Mouse (Mus musculus) heart, postnatal 0 days (tissue): ENCODE measurements at regions not wholly inside any gene's neighbourhood (a gene's known extent, or its start where the extent isn't known, plus 50 kb on each side); places are given as distances from the start of the nearest gene placed in this dataset.

ENCODE experiments used
- ATAC-seq: fragments of 200-750 bp; cut with Nextera tagmentation; 2 replicates; pipeline ENCODE4 v1.8.0; 2017; ENCODE audit warnings: low read depth, moderate number of reproducible peaks, moderate library complexity; ENCODE audit not compliant: insufficient read depth
- DNase-seq: peaks from one replicate; pipeline ENCODE4 v3.0.0-alpha.2; 2016; ENCODE audit warnings: low spot score
- H3K27ac ChIP-seq: fragments of 300-500 bp; sonication (generic); 2 replicates; pipeline ENCODE4 v1.5.1; 2014; ENCODE audit warnings: low read depth, mild to moderate bottlenecking
- H3K27me3 ChIP-seq: fragments of 300-500 bp; sonication (generic); 2 replicates; pipeline ENCODE4 v1.6.1; 2014; ENCODE audit warnings: low read length, mixed read lengths; ENCODE audit not compliant: control insufficient read depth, insufficient read depth
- H3K36me3 ChIP-seq: fragments of 300-500 bp; sonication (generic); replicated peaks from 2 replicates; pipeline ENCODE4 v1.6.1; 2014; ENCODE audit warnings: low read length, mixed read lengths; ENCODE audit not compliant: control insufficient read depth, insufficient read depth
- H3K4me1 ChIP-seq: fragments of 300-500 bp; sonication (generic); 2 replicates; pipeline ENCODE4 v1.6.1; 2014; ENCODE audit warnings: antibody characterized with exemption; ENCODE audit not compliant: control insufficient read depth, insufficient read depth
- H3K4me2 ChIP-seq: fragments of 300-500 bp; sonication (generic); 2 replicates; pipeline ENCODE4 v1.6.1; 2014; ENCODE audit warnings: low read depth, mild to moderate bottlenecking, low read length, moderate library complexity
- H3K4me3 ChIP-seq: fragments of 300-500 bp; sonication (generic); 2 replicates; pipeline ENCODE4 v1.5.1; 2014; ENCODE audit warnings: low read depth, low read length
- H3K9ac ChIP-seq: fragments of 300-500 bp; sonication (generic); replicated peaks from 2 replicates; pipeline ENCODE4 v1.6.1; 2014; ENCODE audit warnings: low read depth, low read length, mixed read lengths
- H3K9me3 ChIP-seq: fragments of 300-500 bp; sonication (generic); replicated peaks from 2 replicates; pipeline ENCODE4 v1.6.1; 2016; ENCODE audit warnings: low read length; ENCODE audit not compliant: control insufficient read depth
- CTCF ChIP-seq: IDR thresholded peaks from 2 replicates; pipeline ENCODE4 v1.5.1; 2016; ENCODE audit warnings: antibody characterized with exemption, control low read depth, low read depth
- EP300 ChIP-seq: IDR thresholded peaks from 2 replicates; pipeline ENCODE4 v1.6.1; 2016; ENCODE audit warnings: antibody characterized with exemption, low read depth
- WGBS: fragments of 180-500 bp; shearing (Covaris S2); extraction: QIAGEN DNeasy Blood & Tissue Kit; methylation state at CpG from one replicate; pipeline ENCODE4 v1.1.7; 2014; 5-methylcytosine and 5-hydroxymethylcytosine counted together

GRCm38 (mm10) chr13:42401513-42401912, 100.2 kb downstream of the Edn1 start:
- Histone ChIP-seq H3K4me3 (no peak overlapping the region), H3K9me3 (no peaks in the 10 kb centered on the region), H3K36me3 (no peaks in the 10 kb centered on the region), H3K27ac (no peak overlapping the region), H3K4me2 (no peak overlapping the region), H3K9ac (no peak overlapping the region), H3K4me1 (no peaks in the 10 kb centered on the region), H3K27me3 (no peaks in the 10 kb centered on the region)
- WGBS, result 53% methylated on average over 2 of the region's 2 CpGs
- no peak for DNase-seq
- no peak for ATAC-seq
- no peak for TF ChIP-seq EP300
- TF ChIP-seq CTCF, result no peak

GRCm38 (mm10) chr13:42403231-42404020, 102.2 kb downstream of the Edn1 start:
- ATAC-seq, result no peak
- Histone ChIP-seq H3K27me3 (no peaks in the 10 kb centered on the region), H3K9ac (no peak overlapping the region)

DNA sequence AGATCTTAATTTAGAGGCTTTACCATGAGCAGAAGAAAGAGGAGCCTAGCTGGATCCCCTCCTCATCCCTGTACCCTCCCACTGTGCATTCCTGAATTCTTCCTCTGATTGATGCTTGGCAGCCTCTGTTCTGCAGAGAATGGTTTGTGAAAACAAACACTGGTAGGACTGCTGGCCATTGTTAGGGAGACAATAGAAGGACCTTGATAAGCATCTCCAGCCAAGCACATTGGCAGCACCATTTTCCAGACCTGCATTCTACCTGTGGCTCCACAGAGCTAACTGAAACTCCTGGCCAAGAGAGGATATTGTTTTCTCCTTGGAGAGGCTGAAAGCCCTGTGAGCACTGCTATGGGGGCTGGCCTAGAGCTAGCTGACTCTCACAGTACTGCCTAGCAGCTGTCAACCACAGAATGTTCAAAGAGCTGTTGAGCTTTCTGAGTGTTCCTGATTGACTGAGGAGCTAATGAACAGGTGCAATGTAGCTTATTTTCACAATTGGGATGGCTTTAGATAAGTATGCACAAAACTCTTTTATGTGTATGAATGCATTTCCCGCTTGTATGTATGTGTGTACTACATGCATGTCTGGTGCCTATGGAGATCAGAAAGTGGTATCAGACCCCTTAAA, 111.5 kb downstream of the Edn1 start:
- Histone ChIP-seq H3K4me3 (no peak overlapping the region), H3K27me3 (no peaks in the 10 kb centered on the region), H3K9me3 (0 out of 2 replicates have a peak, but pooled peaks cover 4% of the 10 kb centered on the region), H3K27ac (no peak overlapping the region), H3K9ac (no peak overlapping the region), H3K36me3 (no peaks in the 10 kb centered on the region), H3K4me1 (no peaks in the 10 kb centered on the region), H3K4me2 (no peak overlapping the region)
- no peak for DNase-seq
- no peak for ATAC-seq
- 95% methylated on average over 1 of the region's 1 CpGs for WGBS
- no peak for TF ChIP-seq EP300
- TF ChIP-seq CTCF, result no peak

More at GRCm38 (mm10) chr13:42403231-42404020, 102.2 kb downstream of the Edn1 start:
- no peak overlapping the region for H3K4me2 ChIP-seq
- no peak for TF ChIP-seq CTCF
- no peak for TF ChIP-seq EP300
- H3K4me3 ChIP-seq, result no peak overlapping the region
- no peak for DNase-seq
- H3K9me3 ChIP-seq, result no peaks in the 10 kb centered on the region
- H3K4me1 ChIP-seq, result no peaks in the 10 kb centered on the region
- 73% methylated on average over 3 of the region's 3 CpGs for WGBS
- no peak overlapping the region for H3K27ac ChIP-seq
- H3K36me3 ChIP-seq, result no peaks in the 10 kb centered on the region

DNA sequence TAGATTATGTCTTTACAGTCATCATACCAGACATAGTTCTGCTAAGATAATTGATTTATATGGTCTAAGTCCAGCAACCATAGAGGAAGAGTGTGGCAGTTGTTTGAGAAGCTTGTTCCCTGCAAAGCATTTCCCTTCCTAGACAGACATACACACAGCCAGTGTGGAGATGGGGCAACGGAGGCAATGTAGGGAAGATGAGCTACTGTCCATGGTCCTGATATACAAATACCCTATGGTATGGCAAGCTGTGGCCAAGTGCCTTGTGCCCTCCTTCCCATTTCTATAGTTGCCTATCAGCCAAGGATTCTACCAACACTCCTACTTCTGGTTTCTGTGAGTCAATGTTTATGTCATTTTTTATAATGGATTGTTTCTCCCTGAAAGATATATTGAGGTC, 145.6 kb downstream of the Edn1 start:
- H3K9ac ChIP-seq, result no peak overlapping the region
- no peaks in the 10 kb centered on the region for H3K36me3 ChIP-seq
- no peak for TF ChIP-seq EP300
- TF ChIP-seq CTCF, result no peak
- DNase-seq (no peak), ATAC-seq (no peak)
- H3K9me3 ChIP-seq, result no peaks in the 10 kb centered on the region
- H3K4me1 ChIP-seq, result no peaks in the 10 kb centered on the region
- H3K4me3 ChIP-seq, result no peak overlapping the region
- no peak overlapping the region for H3K27ac ChIP-seq
- WGBS, result 0% methylated on average over 1 of the region's 1 CpGs
- H3K27me3 ChIP-seq, result no peaks in the 10 kb centered on the region
- no peak overlapping the region for H3K4me2 ChIP-seq

DNA sequence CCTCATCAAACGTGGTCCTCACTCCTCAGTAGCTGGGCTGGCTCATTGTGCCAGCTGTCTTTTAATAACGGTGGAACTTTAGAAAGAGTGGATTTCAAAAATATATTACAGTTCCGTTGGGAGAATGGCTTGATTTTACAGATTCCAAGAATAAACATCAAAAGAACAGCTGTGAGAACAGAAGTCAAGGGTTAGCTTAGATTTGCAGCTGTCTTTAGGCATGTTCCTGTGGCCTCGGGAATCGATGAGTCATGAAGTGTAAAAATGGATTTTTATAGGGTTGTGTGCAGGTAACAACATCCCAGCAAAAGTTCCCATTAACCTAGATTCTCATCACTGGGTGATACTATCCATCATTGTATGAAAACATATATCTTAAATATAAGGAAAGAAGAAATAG, 152.4 kb downstream of the Edn1 start:
- Histone ChIP-seq H3K27me3 (no peaks in the 10 kb centered on the region), H3K4me2 (no peak overlapping the region), H3K36me3 (no peaks in the 10 kb centered on the region), H3K9ac (no peak overlapping the region), H3K27ac (no peak overlapping the region), H3K4me3 (no peak overlapping the region), H3K4me1 (no peaks in the 10 kb centered on the region), H3K9me3 (no peaks in the 10 kb centered on the region)
- whole genome bisulfite sequencing, result 65% methylated on average over 5 of the region's 5 CpGs
- no peak for DNase-seq
- ATAC-seq, result no peak
- no peak for TF ChIP-seq CTCF
- TF ChIP-seq EP300, result no peak

GRCm38 (mm10) chr13:42459892-42460291, 158.6 kb downstream of the Edn1 start:
- no peaks in the 10 kb centered on the region for H3K4me1 ChIP-seq
- no peak for TF ChIP-seq CTCF
- no peak for TF ChIP-seq EP300
- no peak overlapping the region for H3K27ac ChIP-seq
- no peak for DNase-seq
- no peak overlapping the region for H3K4me3 ChIP-seq
- no peak overlapping the region for H3K9ac ChIP-seq
- H3K4me2 ChIP-seq, result no peak overlapping the region
- H3K9me3 ChIP-seq, result no peaks in the 10 kb centered on the region
- 79% methylated on average over 3 of the region's 3 CpGs for WGBS
- ATAC-seq, result no peak
- no peaks in the 10 kb centered on the region for H3K27me3 ChIP-seq
- H3K36me3 ChIP-seq, result no peaks in the 10 kb centered on the region
